Mouse (Mus musculus) embryonic facial prominence, embryonic 12.5 days (tissue): ENCODE data around the gene Platr17. TPM values are rescaled to one million over a fixed set of nuclear protein-coding genes. Genes with fewer than 3 reads are reported as not detected.
A peak's percentile ranks its signal among the peaks of the same experiment; 100 is the strongest.

ENCODE experiments used
- ATAC-seq: fragments of 200-750 bp; cut with Nextera tagmentation; 2 replicates; pipeline ENCODE4 v1.8.0; 2017; ENCODE audit not compliant: insufficient number of reproducible peaks, insufficient read depth, low FRiP score, low TSS enrichment
- H3K27ac ChIP-seq: fragments of 300-500 bp; sonication (generic); 2 replicates; pipeline ENCODE4 v1.5.1; 2016; ENCODE audit warnings: mild to moderate bottlenecking
- H3K27me3 ChIP-seq: fragments of 300-500 bp; sonication (generic); 2 replicates; pipeline ENCODE4 v1.6.1; 2016; ENCODE audit warnings: mild to moderate bottlenecking, moderate library complexity
- H3K36me3 ChIP-seq: fragments of 300-500 bp; sonication (generic); 2 replicates; pipeline ENCODE4 v1.6.1; 2016; ENCODE audit warnings: mild to moderate bottlenecking
- H3K4me1 ChIP-seq: fragments of 300-500 bp; sonication (generic); 2 replicates; pipeline ENCODE4 v1.6.1; 2016
- H3K4me2 ChIP-seq: fragments of 300-500 bp; sonication (generic); replicated peaks from 2 replicates; pipeline ENCODE4 v1.6.1; 2016; ENCODE audit warnings: mild to moderate bottlenecking, moderate library complexity
- H3K4me3 ChIP-seq: fragments of 300-500 bp; sonication (generic); 2 replicates; pipeline ENCODE4 v1.5.1; 2016; ENCODE audit warnings: mild to moderate bottlenecking
- H3K9ac ChIP-seq: fragments of 300-500 bp; sonication (generic); 2 replicates; pipeline ENCODE4 v1.6.1; 2016; ENCODE audit warnings: mild to moderate bottlenecking, moderate library complexity
- H3K9me3 ChIP-seq: fragments of 300-500 bp; sonication (generic); 2 replicates; pipeline ENCODE4 v1.6.1; 2016; ENCODE audit warnings: mild to moderate bottlenecking, moderate library complexity
- WGBS: fragments of 180-500 bp; shearing (Covaris S2); methylation state at CpG from one replicate; pipeline ENCODE4 v1.1.7; 2016; 5-methylcytosine and 5-hydroxymethylcytosine counted together
- polyA plus RNA-seq: library from polyadenylated mRNA; unstranded; fragments of >200 nt; fragmentation: Nextera tagmentation; extraction: Ambion mirVana; gene quantifications from 2 replicates; pipeline ENCODE4 v1.2.1, GENCODE M21; 2016

The Platr17 gene
- polyA plus RNA-seq, 1 experiment from 2014 or later, result 0.35 TPM

- WGBS, result under 1% methylated on average over 43 of the region's 44 CpGs
- Histone ChIP-seq H3K4me3 (peak overlapping the region; percentile 80), H3K36me3 (peaks cover 24% of the 10 kb centered on the region), H3K27ac (peak overlapping the region; percentile 88), H3K9ac (peak overlapping the region; percentile 76), H3K9me3 (no peaks in the 10 kb centered on the region), H3K27me3 (no peaks in the 10 kb centered on the region), H3K4me1 (peaks cover 16% of the 10 kb centered on the region), H3K4me2 (peak overlapping the region; percentile 98)
- peak; percentile 4; the same call in 1 of the 2 replicates for ATAC-seq
Measured at GRCm38 (mm10) chr17:33908331-33909076, 3.6 kb downstream of the Platr17 start.

GRCm38 (mm10) chr17:33909077-33909868 lies 4.3 kb downstream of the Platr17 start, which contains the start of gene Daxx:
Gene Daxx (plus strand): TSS chr17:33909414.
- Histone ChIP-seq H3K4me2 (peak within 1 kb of the TSS; percentile 98), H3K9me3 (no peaks in the 10 kb centered on the region), H3K9ac (peak within 1 kb of the TSS; percentile 80), H3K4me3 (peak within 1 kb of the TSS; percentile 80), H3K4me1 (peaks cover 19% of the 10 kb centered on the region), H3K36me3 (peaks cover 32% of the 10 kb centered on the region), H3K27ac (peak within 1 kb of the TSS; percentile 88), H3K27me3 (no peaks in the 10 kb centered on the region)
- peak; percentile 95 for ATAC-seq
- under 1% methylated on average over 68 of the region's 68 CpGs for WGBS

- peak overlapping the region; percentile 80 for H3K9ac ChIP-seq
- peaks cover 37% of the 10 kb centered on the region for H3K36me3 ChIP-seq
- H3K27me3 ChIP-seq, result no peaks in the 10 kb centered on the region
- WGBS, result under 1% methylated on average over 14 of the region's 14 CpGs
- peak overlapping the region; percentile 98 for H3K4me2 ChIP-seq
- H3K9me3 ChIP-seq, result no peaks in the 10 kb centered on the region
- peak overlapping the region; percentile 88 for H3K27ac ChIP-seq
- H3K4me3 ChIP-seq, result peak overlapping the region; percentile 80
- ATAC-seq, result no peak
- peaks cover 23% of the 10 kb centered on the region for H3K4me1 ChIP-seq
Measured at GRCm38 (mm10) chr17:33909869-33910250, 4.9 kb downstream of the Platr17 start.

GRCm38 (mm10) chr17:33910346-33911051 lies 5.6 kb downstream of the Platr17 start:
- Histone ChIP-seq H3K4me3 (peak overlapping the region; percentile 80), H3K4me2 (peak overlapping the region; percentile 98), H3K9me3 (no peaks in the 10 kb centered on the region), H3K27ac (peak overlapping the region; percentile 88), H3K27me3 (no peaks in the 10 kb centered on the region), H3K4me1 (peaks cover 29% of the 10 kb centered on the region), H3K9ac (peak overlapping the region; percentile 80), H3K36me3 (peaks cover 41% of the 10 kb centered on the region)
- ATAC-seq, result no peak
- WGBS, result 42% methylated on average over 11 of the region's 11 CpGs

- no peak overlapping the region for H3K27ac ChIP-seq
- H3K36me3 ChIP-seq, result peaks cover 41% of the 10 kb centered on the region
- WGBS, result 93% methylated on average over 31 of the region's 31 CpGs
- no peaks in the 10 kb centered on the region for H3K27me3 ChIP-seq
- peaks cover 29% of the 10 kb centered on the region for H3K4me1 ChIP-seq
- peak overlapping the region; percentile 11; the same call in 1 of the 2 replicates for H3K9ac ChIP-seq
- ATAC-seq, result no peak
- peak overlapping the region; percentile 13; the same call in 1 of the 2 replicates for H3K4me3 ChIP-seq
- H3K4me2 ChIP-seq, result no peak overlapping the region
- no peaks in the 10 kb centered on the region for H3K9me3 ChIP-seq
Measured at GRCm38 (mm10) chr17:33911052-33911812, 6.3 kb downstream of the Platr17 start.

GRCm38 (mm10) chr17:33911813-33912414 lies 7.0 kb downstream of the Platr17 start:
- peaks cover 41% of the 10 kb centered on the region for H3K36me3 ChIP-seq
- no peak overlapping the region for H3K27ac ChIP-seq
- H3K9ac ChIP-seq, result peak overlapping the region; percentile 11; the same call in 1 of the 2 replicates
- H3K27me3 ChIP-seq, result no peaks in the 10 kb centered on the region
- no peak overlapping the region for H3K4me2 ChIP-seq
- H3K4me3 ChIP-seq, result no peak overlapping the region
- H3K4me1 ChIP-seq, result peaks cover 32% of the 10 kb centered on the region
- H3K9me3 ChIP-seq, result no peaks in the 10 kb centered on the region
- WGBS, result 88% methylated on average over 28 of the region's 28 CpGs
- no peak for ATAC-seq

GRCm38 (mm10) chr17:33913264-33913663 lies 8.3 kb downstream of the Platr17 start:
- H3K4me1 ChIP-seq, result peaks cover 27% of the 10 kb centered on the region
- H3K36me3 ChIP-seq, result peaks cover 49% of the 10 kb centered on the region
- H3K9ac ChIP-seq, result no peak overlapping the region

GRCm38 (mm10) chr17:33913905-33914304 lies 9.0 kb downstream of the Platr17 start:
- no peaks in the 10 kb centered on the region for H3K9me3 ChIP-seq
- H3K27me3 ChIP-seq, result 0 out of 2 replicates have a peak, but pooled peaks cover 2% of the 10 kb centered on the region
- peaks cover 49% of the 10 kb centered on the region for H3K36me3 ChIP-seq
- no peak overlapping the region for H3K4me2 ChIP-seq
- H3K4me1 ChIP-seq, result peaks cover 31% of the 10 kb centered on the region
- no peak for ATAC-seq
- 92% methylated on average over 8 of the region's 8 CpGs for WGBS
- no peak overlapping the region for H3K4me3 ChIP-seq
- no peak overlapping the region for H3K9ac ChIP-seq
- H3K27ac ChIP-seq, result no peak overlapping the region

More at GRCm38 (mm10) chr17:33913264-33913663, 8.3 kb downstream of the Platr17 start:
- Histone ChIP-seq H3K27me3 (no peaks in the 10 kb centered on the region), H3K27ac (no peak overlapping the region), H3K9me3 (no peaks in the 10 kb centered on the region), H3K4me3 (no peak overlapping the region), H3K4me2 (no peak overlapping the region)
- 95% methylated on average over 10 of the region's 10 CpGs for WGBS
- ATAC-seq, result no peak

- ATAC-seq, result no peak
- Histone ChIP-seq H3K9ac (no peak overlapping the region), H3K4me1 (peaks cover 40% of the 10 kb centered on the region), H3K9me3 (no peaks in the 10 kb centered on the region), H3K27me3 (0 out of 2 replicates have a peak, but pooled peaks cover 2% of the 10 kb centered on the region), H3K4me3 (no peak overlapping the region), H3K27ac (no peak overlapping the region), H3K4me2 (peak overlapping the region; percentile 54), H3K36me3 (peaks cover 49% of the 10 kb centered on the region)
- 75% methylated on average over 13 of the region's 13 CpGs for WGBS
Measured at GRCm38 (mm10) chr17:33914969-33915391, 10.0 kb downstream of the Platr17 start.

GRCm38 (mm10) chr17:33915671-33916250 lies 10.8 kb downstream of the Platr17 start, which contains the start of the genes Tapbp and Zbtb22:
Gene Tapbp (plus strand): TSS chr17:33915899.
Gene Zbtb22 (plus strand): TSS chr17:33915904.
- H3K9me3 ChIP-seq, result no peaks in the 10 kb centered on the region
- H3K36me3 ChIP-seq, result peaks cover 49% of the 10 kb centered on the region
- peak within 1 kb of the TSS; percentile 51 for H3K4me3 ChIP-seq
- H3K27ac ChIP-seq, result peak within 1 kb of the TSS; percentile 79
- H3K4me2 ChIP-seq, result peak within 1 kb of the TSS; percentile 54
- peak within 1 kb of the TSS; percentile 40 for H3K9ac ChIP-seq
- peaks cover 35% of the 10 kb centered on the region for H3K4me1 ChIP-seq
- peak; percentile 90 for ATAC-seq
- under 1% methylated on average over 31 of the region's 34 CpGs for WGBS
- H3K27me3 ChIP-seq, result 0 out of 2 replicates have a peak, but pooled peaks cover 2% of the 10 kb centered on the region
